Mouse (Mus musculus) ES-E14 (cell line): Measurements from ENCODE around the gene Ppp2r5c. TPM values are rescaled to one million over a fixed set of nuclear protein-coding genes. Genes with fewer than 3 reads are reported as not detected.

Experiments used
- DNase-seq: peaks from one replicate; pipeline ENCODE4 v3.0.0-alpha.2; 2013; ENCODE audit warnings: low read depth, low spot score
- H3K27ac ChIP-seq: 2 replicates; pipeline ENCODE4 v1.5.1; 2012; ENCODE audit warnings: low read depth, mild to moderate bottlenecking, low read length, moderate library complexity, mixed read lengths; ENCODE audit not compliant: poor library complexity, insufficient read depth, severe bottlenecking
- H3K36me3 ChIP-seq: 2 replicates; pipeline ENCODE4 v1.6.1; 2012; ENCODE audit warnings: mild to moderate bottlenecking, low read length, moderate library complexity, mixed read lengths; ENCODE audit not compliant: control insufficient read depth, poor library complexity, insufficient read depth, severe bottlenecking
- H3K4me1 ChIP-seq, 2 experiments: fragments of 150-350 bp in 1 of 2; sonication (generic) in 1 of 2; 2 replicates each; pipeline ENCODE4 v1.6.1; 2012; ENCODE audit warnings: low read length in 2 of 2, mild to moderate bottlenecking in 1 of 2, mixed read lengths in 1 of 2; ENCODE audit not compliant: control insufficient read depth in 2 of 2, insufficient read depth in 2 of 2, poor library complexity in 1 of 2
- H3K4me3 ChIP-seq, 2 experiments: fragments of 150-350 bp in 1 of 2; sonication (generic) in 1 of 2; 2 replicates each; pipeline ENCODE4 v1.5.1; 2012; ENCODE audit warnings: low read length in 2 of 2, low read depth in 1 of 2, mild to moderate bottlenecking in 1 of 2, mixed read lengths in 1 of 2; ENCODE audit not compliant: insufficient read depth in 1 of 2, poor library complexity in 1 of 2, severe bottlenecking in 1 of 2
- H3K9ac ChIP-seq: 2 replicates; pipeline ENCODE4 v1.6.1; 2012; ENCODE audit warnings: low read depth, mild to moderate bottlenecking, low read length, mixed read lengths; ENCODE audit not compliant: poor library complexity, insufficient read depth, severe bottlenecking
- H3K9me3 ChIP-seq: fragments of 150-350 bp; sonication (generic); 2 replicates; pipeline ENCODE4 v1.6.1; 2012; ENCODE audit warnings: low read depth, mild to moderate bottlenecking, low read length; ENCODE audit not compliant: control insufficient read depth, insufficient read depth
- CHD2 ChIP-seq: IDR thresholded peaks from 2 replicates; pipeline ENCODE4 v1.6.1; 2014; ENCODE audit warnings: mild to moderate bottlenecking, low read depth, low read length, inconsistent platforms
- HCFC1 ChIP-seq: IDR thresholded peaks from 2 replicates; pipeline ENCODE4 v1.6.1; 2012; ENCODE audit warnings: low read length, inconsistent platforms, borderline replicate concordance; ENCODE audit not compliant: insufficient read depth
- MAFK ChIP-seq: IDR thresholded peaks from 2 replicates; pipeline ENCODE4 v1.6.1; 2014; ENCODE audit warnings: mild to moderate bottlenecking, low read depth, low read length, inconsistent platforms; ENCODE audit not compliant: insufficient read depth
- ZC3H11A ChIP-seq: IDR thresholded peaks from 2 replicates; pipeline ENCODE4 v1.6.1; 2012; ENCODE audit warnings: low read depth, mild to moderate bottlenecking, inconsistent platforms, low read length, borderline replicate concordance
- ZNF384 ChIP-seq: IDR thresholded peaks from 2 replicates; pipeline ENCODE4 v1.6.1; 2012; ENCODE audit warnings: low read depth, low read length, inconsistent platforms
- in situ Hi-C, 2 experiments: fragments of 600-800 bp; cut with MboI; formaldehyde crosslinking; loops; one replicate each; pipeline ENCODE4 v1.15.1; 2025; ENCODE audit warnings: low sequenced_read_pairs in 2 of 2, inconsistent platforms in 1 of 2; ENCODE audit not compliant: unreplicated experiment in 2 of 2
- total RNA-seq: library from RNA; depleted of rRNA; stranded (reverse); fragments of 300-350 nt; gene quantifications from 2 replicates; pipeline ENCODE4 v1.2.3, GENCODE M21; 2012

Gene Ppp2r5c
- total RNA-seq, 1 experiment = 62.1 TPM

DNA sequence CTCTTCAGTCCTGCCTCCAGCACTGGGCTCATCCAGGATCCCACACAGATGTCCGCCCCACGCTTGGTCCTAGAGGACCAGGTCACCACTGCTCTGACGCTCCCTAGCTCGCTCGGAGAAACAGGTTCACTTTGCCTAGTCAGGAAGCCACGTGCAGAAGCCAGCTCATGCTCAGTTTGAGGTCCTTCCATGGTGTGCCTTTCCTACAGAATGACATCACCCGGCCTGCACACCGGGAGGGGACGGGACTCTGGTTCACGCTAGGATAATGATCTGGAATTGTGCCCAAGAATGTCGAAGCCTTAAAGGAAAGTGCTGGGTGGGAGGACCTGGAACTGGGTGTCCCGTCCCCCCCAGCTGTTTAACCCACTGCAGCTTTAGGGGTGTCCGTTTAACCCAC is 105.2 kb downstream of the Ppp2r5c start:
- no peak overlapping the region for H3K9ac ChIP-seq
- TF ChIP-seq ZNF384 (no peak), CHD2 (no peak), HCFC1 (no peak), ZC3H11A (no peak), MAFK (no peak)
- no peak overlapping the region for H3K27ac ChIP-seq
- no peak for DNase-seq
- peaks cover 5 to 13% of the 10 kb centered on the region in 2 experiments; a peak in 2 of 4 replicates for H3K4me1 ChIP-seq
- H3K4me3 ChIP-seq = no peak overlapping the region
- H3K9me3 ChIP-seq = no peaks in the 10 kb centered on the region
- in situ Hi-C loops = no loop called here
- H3K36me3 ChIP-seq = peaks cover 66% of the 10 kb centered on the region

- no peak for DNase-seq
- Histone ChIP-seq H3K27ac (peak overlapping the region; percentile 15; the same call in 1 of the 2 replicates), H3K4me1 (peaks cover under 1 to 13% of the 10 kb centered on the region in 2 experiments; a peak in 2 of 4 replicates), H3K9ac (no peak overlapping the region), H3K36me3 (peaks cover 68% of the 10 kb centered on the region), H3K9me3 (no peaks in the 10 kb centered on the region), H3K4me3 (no peak overlapping the region)
- TF ChIP-seq ZNF384 (no peak), ZC3H11A (no peak), HCFC1 (no peak), MAFK (no peak), CHD2 (no peak)
- in situ Hi-C loops = no loop called here
Observed at GRCm38 (mm10) chr12:110553362-110553761, 106.4 kb downstream of the Ppp2r5c start.

GRCm38 (mm10) chr12:110555536-110556240 is 108.8 kb downstream of the Ppp2r5c start:
- TF ChIP-seq CHD2 (no peak), ZNF384 (no peak), MAFK (no peak), ZC3H11A (no peak), HCFC1 (no peak)
- no peaks in the 10 kb centered on the region for H3K9me3 ChIP-seq
- no peak overlapping the region for H3K27ac ChIP-seq
- H3K4me3 ChIP-seq = no peak overlapping the region
- H3K36me3 ChIP-seq = peaks cover 62% of the 10 kb centered on the region
- no peak overlapping the region for H3K9ac ChIP-seq
- in situ Hi-C loops = no loop called here
- peak; percentile 43 for DNase-seq
- H3K4me1 ChIP-seq = peaks cover 0 to 8% of the 10 kb centered on the region in 2 experiments; a peak in 1 of 4 replicates

DNA sequence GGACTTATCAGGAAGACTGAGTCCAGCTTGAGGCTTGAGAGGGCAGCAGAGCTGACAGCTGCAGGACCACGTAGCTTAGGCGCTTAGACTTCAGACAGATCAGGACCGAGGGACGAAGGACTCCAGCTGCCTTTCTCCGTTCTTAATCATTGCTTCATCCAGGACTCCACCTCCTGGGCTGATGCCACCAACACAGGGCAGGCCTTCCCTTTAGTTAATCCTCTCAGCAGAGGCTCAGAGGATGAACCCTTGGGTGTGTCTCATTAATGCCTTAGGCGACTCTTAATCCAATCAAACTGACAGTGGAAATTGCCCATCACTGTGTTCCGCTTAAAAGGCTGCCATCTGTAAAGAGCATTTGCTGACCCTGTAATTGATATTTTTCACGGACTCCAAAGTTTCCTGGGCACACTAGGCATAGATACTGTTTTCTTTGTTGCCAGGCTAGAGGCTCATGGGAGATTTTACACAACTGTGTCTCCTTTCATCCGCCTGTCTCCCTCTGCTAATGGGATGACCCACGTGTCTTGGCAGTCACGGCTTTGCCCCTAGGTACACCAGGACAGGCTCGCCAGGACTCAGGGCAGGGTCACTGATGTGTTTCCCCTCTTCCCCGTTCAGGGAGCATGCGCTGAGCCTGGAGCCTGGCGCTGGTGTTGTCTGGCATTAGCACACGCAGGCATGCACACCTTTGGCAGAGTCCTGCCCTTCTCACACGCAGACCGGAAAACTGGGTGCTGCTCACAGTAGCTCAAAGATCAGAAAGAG is 110.1 kb downstream of the Ppp2r5c start:
- H3K4me1 ChIP-seq = peaks cover 0 to 8% of the 10 kb centered on the region in 2 experiments; a peak in 1 of 4 replicates
- no peak overlapping the region for H3K4me3 ChIP-seq
- no peak for DNase-seq
- H3K36me3 ChIP-seq = peaks cover 56% of the 10 kb centered on the region
- TF ChIP-seq MAFK (no peak), HCFC1 (no peak), ZC3H11A (no peak), CHD2 (no peak), ZNF384 (no peak)
- no peak overlapping the region for H3K9ac ChIP-seq
- in situ Hi-C loops = no loop called here
- no peaks in the 10 kb centered on the region for H3K9me3 ChIP-seq
- H3K27ac ChIP-seq = no peak overlapping the region
